Mouse (Mus musculus): Measurements from ENCODE around the gene Gm37240.

Gene Gm37240

GRCm38 (mm10) chr3:85368354-85369120 is 518.8 kb downstream of the Gm37240 start:
- DNase-seq (ENCODE audit: extremely low spot score, low read depth, low spot score) = no peak

- no peak for DNase-seq (ENCODE audit: extremely low spot score, low read depth, low spot score)
These were observed 522.6 kb downstream of the Gm37240 start for GRCm38 (mm10) chr3:85364591-85365343.

GRCm38 (mm10) chr3:85362883-85363282 is 524.4 kb downstream of the Gm37240 start:
- no peak for DNase-seq (ENCODE audit: extremely low spot score, low read depth, low spot score)

GRCm38 (mm10) chr3:85356373-85356772 is 530.9 kb downstream of the Gm37240 start:
- no peak for DNase-seq (ENCODE audit: extremely low spot score, low read depth, low spot score)

- DNase-seq (ENCODE audit: extremely low spot score, low read depth, low spot score) = no peak
These were observed 539.3 kb downstream of the Gm37240 start for GRCm38 (mm10) chr3:85348021-85348420.

- peak; percentile 28 for DNase-seq (ENCODE audit: extremely low spot score, low read depth, low spot score)
These were observed 546.0 kb downstream of the Gm37240 start for GRCm38 (mm10) chr3:85341103-85341860.

- no peak for DNase-seq (ENCODE audit: extremely low spot score, low read depth, low spot score)
These were observed 546.8 kb downstream of the Gm37240 start for GRCm38 (mm10) chr3:85340491-85340890.

- DNase-seq (ENCODE audit: extremely low spot score, low read depth, low spot score) = no peak
These were observed 547.4 kb downstream of the Gm37240 start for GRCm38 (mm10) chr3:85339926-85340325.

- no peak for DNase-seq (ENCODE audit: extremely low spot score, low read depth, low spot score)
These were observed 548.0 kb downstream of the Gm37240 start for GRCm38 (mm10) chr3:85339269-85339820.

- no peak for DNase-seq (ENCODE audit: extremely low spot score, low read depth, low spot score)
These were observed 548.6 kb downstream of the Gm37240 start for GRCm38 (mm10) chr3:85338755-85339095.

- no peak for DNase-seq (ENCODE audit: extremely low spot score, low read depth, low spot score)
These were observed 549.2 kb downstream of the Gm37240 start for GRCm38 (mm10) chr3:85337881-85338754.

- DNase-seq (ENCODE audit: extremely low spot score, low read depth, low spot score) = no peak
These were observed 551.8 kb downstream of the Gm37240 start for GRCm38 (mm10) chr3:85335517-85335916.

GRCm38 (mm10) chr3:85332276-85332675 is 555.0 kb downstream of the Gm37240 start:
- no peak for DNase-seq (ENCODE audit: extremely low spot score, low read depth, low spot score)

GRCm38 (mm10) chr3:85318256-85318655 is 569.1 kb downstream of the Gm37240 start:
- no peak for DNase-seq (ENCODE audit: extremely low spot score, low read depth, low spot score)

GRCm38 (mm10) chr3:85317306-85317705 is 570.0 kb downstream of the Gm37240 start:
- DNase-seq (ENCODE audit: extremely low spot score, low read depth, low spot score) = no peak

GRCm38 (mm10) chr3:85314961-85315360 is 572.4 kb downstream of the Gm37240 start:
- no peak for DNase-seq (ENCODE audit: extremely low spot score, low read depth, low spot score)

- DNase-seq (ENCODE audit: extremely low spot score, low read depth, low spot score) = no peak
These were observed 573.6 kb downstream of the Gm37240 start for GRCm38 (mm10) chr3:85313646-85314255.

- DNase-seq (ENCODE audit: extremely low spot score, low read depth, low spot score) = no peak
These were observed 576.1 kb downstream of the Gm37240 start for GRCm38 (mm10) chr3:85311176-85311575.

- DNase-seq (ENCODE audit: extremely low spot score, low read depth, low spot score) = no peak
These were observed 576.8 kb downstream of the Gm37240 start for GRCm38 (mm10) chr3:85310401-85310989.

- DNase-seq (ENCODE audit: extremely low spot score, low read depth, low spot score) = no peak
These were observed 578.1 kb downstream of the Gm37240 start for GRCm38 (mm10) chr3:85309168-85309567.
